Mouse (Mus musculus): ENCODE data around the gene Map4k1.
A peak's percentile ranks its signal among the peaks of the same experiment; 100 is the strongest.

GRCm38 (mm10) chr7:28981651-28982273 is at the start of gene Map4k1, which contains the start of gene Eif3k:
- TF ChIP-seq CTCF (IDR thresholded peaks at IDR 0.05; ENCODE audit: control insufficient read depth, insufficient read depth, low read length), result no peak
- TF ChIP-seq POLR2A (IDR thresholded peaks at IDR 0.05; ENCODE audit: borderline replicate concordance, control insufficient read depth, low read depth, low read length), result peak; percentile 49
